Mouse (Mus musculus) thymus, postnatal 25 days (tissue): Measurements from ENCODE around the gene Bpifb4.

Experiments
- DNase-seq: peaks from one replicate; pipeline ENCODE4 v3.0.0; 2022

The Bpifb4 gene

DNA sequence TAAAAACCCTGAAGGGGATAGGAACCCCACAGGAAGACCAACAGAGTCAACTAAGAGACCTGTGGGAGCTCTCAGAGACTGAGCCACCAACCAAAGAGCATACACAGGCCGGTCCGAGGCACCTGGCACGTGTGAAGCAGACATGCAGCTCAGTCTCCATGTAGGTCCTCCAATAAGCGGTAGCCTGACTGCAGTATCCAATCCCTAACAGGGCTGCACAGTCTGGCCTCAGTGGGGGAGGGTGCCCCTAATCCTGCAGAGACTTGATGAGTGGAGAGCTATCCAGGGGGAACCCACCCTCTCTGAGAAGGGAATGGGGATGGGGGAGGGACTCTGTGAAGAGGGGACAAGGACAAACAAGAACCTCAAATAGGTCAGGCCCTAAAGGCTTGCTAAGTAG is 67.7 kb downstream of the Bpifb4 start:
- DNase-seq = no peak

GRCm38 (mm10) chr2:154006331-154006730 is 68.3 kb downstream of the Bpifb4 start:
- no peak for DNase-seq

- DNase-seq = no peak
These were observed 69.4 kb downstream of the Bpifb4 start for GRCm38 (mm10) chr2:154007381-154007780.

GRCm38 (mm10) chr2:154007965-154008364 is 70.0 kb downstream of the Bpifb4 start, which contains the start of gene Bpifa2:
Bpifa2 (plus strand) TSS chr2:154008265.
- DNase-seq = no peak
